12 mouse cellular contexts compared by ENCODE assay signal in the genomic region with DNA sequence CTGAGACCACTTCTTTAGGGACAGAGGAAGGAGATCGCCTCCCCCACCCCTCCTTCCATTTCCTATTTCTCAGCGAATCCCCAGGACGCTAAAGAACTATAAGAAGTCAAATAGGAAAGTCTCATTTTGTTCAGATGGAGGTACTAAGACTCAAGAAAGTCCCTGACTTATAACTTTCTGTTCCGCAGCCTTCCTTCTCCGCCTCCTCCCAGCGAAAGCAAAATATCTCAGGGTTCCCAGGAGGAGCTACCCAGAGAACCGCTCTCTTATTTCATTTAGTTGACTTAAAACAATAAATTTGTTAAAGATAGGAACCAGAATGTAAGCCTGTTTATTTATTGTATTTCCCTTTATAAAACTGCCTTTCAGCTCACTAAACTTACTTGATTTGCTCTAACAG. TPM values are rescaled to one million over a fixed set of nuclear protein-coding genes. Genes with fewer than 3 reads are reported as not detected.
"Had no signal": no experiment of that assay in that cellular context is flagged by ENCODE, and none has a peak within 500 bp of the region (broad histone marks: within the 10 kb centered on the region; RNA-seq: fewer than 3 reads in every experiment).

No protein-coding gene starts in this region.

- H3K4me3 ChIP-seq: layer of hippocampus, adult 2 months; limb, embryonic 12.5 days; liver, embryonic 13.5 days; midbrain, embryonic 15.5 days; neural tube, embryonic 12.5 days had no signal

- H3K4me2 ChIP-seq: limb, embryonic 12.5 days; liver, embryonic 13.5 days; midbrain, embryonic 15.5 days; neural tube, embryonic 12.5 days had no signal

- H3K27ac ChIP-seq: layer of hippocampus, adult 2 months; limb, embryonic 12.5 days; liver, embryonic 13.5 days; midbrain, embryonic 15.5 days; neural tube, embryonic 12.5 days; stomach, postnatal 0 days had no signal

- DNase-seq: kidney, adult 18-20 months; kidney, postnatal 4 days; liver; liver, embryonic 13.5 days; liver, postnatal 0 days; thymus, postnatal 4 days had no signal

- H3K4me1 ChIP-seq: limb, embryonic 12.5 days; liver, embryonic 13.5 days; midbrain, embryonic 15.5 days; neural tube, embryonic 12.5 days had no signal

- ATAC-seq: inflammation-experienced regulatory T-cells, adult 6 months; liver, postnatal 0 days; midbrain, embryonic 15.5 days had no signal

- H3K9ac ChIP-seq: limb, embryonic 12.5 days; liver, embryonic 13.5 days; liver, postnatal 0 days; midbrain, embryonic 15.5 days; neural tube, embryonic 12.5 days had no signal

- H3K36me3 ChIP-seq: limb, embryonic 12.5 days; liver, embryonic 13.5 days; midbrain, embryonic 15.5 days; neural tube, embryonic 12.5 days had no signal

- H3K27me3 ChIP-seq: limb, embryonic 12.5 days; liver, embryonic 13.5 days; midbrain, embryonic 15.5 days; neural tube, embryonic 12.5 days had no signal

- H3K9me3 ChIP-seq: limb, embryonic 12.5 days; liver, embryonic 13.5 days; midbrain, embryonic 15.5 days; neural tube, embryonic 12.5 days had no signal

RNA-seq across cellular contexts. Expression of a gene that starts 41.4 kb away (rescaled TPM):
- polyA plus RNA-seq: inflammation-experienced regulatory T-cells, adult 6 months; liver, postnatal 0 days; midbrain, embryonic 15.5 days had no signal
